Mouse (Mus musculus) left cerebral cortex, postnatal 25 days (tissue): ENCODE results near the gene Mgat5b. TPM values are rescaled to one million over a fixed set of nuclear protein-coding genes. Genes with fewer than 3 reads are reported as not detected.
"Not testable (repeated sequence)": the region's sequence is repeated elsewhere in the genome, so short reads cannot be mapped to it uniquely, and the experiment has no call there.

Source experiments
- DNase-seq, 2 experiments: peaks; one replicate each; pipeline ENCODE4 v3.0.0; 2022; ENCODE audit warnings: low spot score in 2 of 2, mixed read lengths in 1 of 2
- intact Hi-C: fragments of 180-260 bp; cut with DNase I; formaldehyde crosslinking; loops from one replicate; pipeline ENCODE4 v1.15.1; 2025
- total RNA-seq, 2 experiments: library from RNA; stranded (reverse); gene quantifications; 2 replicates each; pipeline ENCODE4 v1.2.3; 2021

Gene Mgat5b
- 10 to 100 TPM; 77.5 to 79.8 TPM for total RNA-seq

GRCm38 (mm10) chr11:116918323-116919185 lies at the start of gene Mgat5b:
Gene Mgat5b (plus strand): TSS chr11:116918863.
- DNase-seq: peak; percentile 87 to 92
- intact Hi-C loops: loop anchor here (1.0 to 10.0 kb wide), 5 partner anchors 76 to 256 kb away; no protein-coding TSS in a partner anchor

- DNase-seq: no peak
- intact Hi-C loops: no loop called here
Observed at GRCm38 (mm10) chr11:116869223-116869622, 49.4 kb upstream of the Mgat5b start.

- intact Hi-C loops: no loop called here
- no peak for DNase-seq
Observed at GRCm38 (mm10) chr11:116869641-116870040, 49.0 kb upstream of the Mgat5b start.

GRCm38 (mm10) chr11:116871538-116871937 lies 47.1 kb upstream of the Mgat5b start:
- intact Hi-C loops: no loop called here
- DNase-seq: no peak

GRCm38 (mm10) chr11:116873987-116874386 lies 44.7 kb upstream of the Mgat5b start:
- DNase-seq: peak; percentile 44 to 84

GRCm38 (mm10) chr11:116878454-116878853 lies 40.2 kb upstream of the Mgat5b start:
- no peak for DNase-seq
- intact Hi-C loops: no loop called here

More at GRCm38 (mm10) chr11:116873987-116874386, 44.7 kb upstream of the Mgat5b start:
- intact Hi-C loops: no loop called here

- intact Hi-C loops: loop anchor here (10.0 kb wide), 1 partner anchor 294 kb away; no protein-coding TSS in a partner anchor
- DNase-seq: peak; percentile 18 to 71
Observed at GRCm38 (mm10) chr11:116880839-116881238, 37.8 kb upstream of the Mgat5b start.

GRCm38 (mm10) chr11:116881440-116881839 lies 37.2 kb upstream of the Mgat5b start:
- DNase-seq: peak; percentile 18 to 69
- intact Hi-C loops: loop anchor here (10.0 kb wide), 1 partner anchor 293 kb away; no protein-coding TSS in a partner anchor

- intact Hi-C loops: loop anchor here (10.0 kb wide), 1 partner anchor 292 kb away; no protein-coding TSS in a partner anchor
- no peak for DNase-seq
Observed at GRCm38 (mm10) chr11:116882446-116882845, 36.2 kb upstream of the Mgat5b start.

GRCm38 (mm10) chr11:116884061-116884460 lies 34.6 kb upstream of the Mgat5b start:
- no peak for DNase-seq
- intact Hi-C loops: loop anchor here (10.0 kb wide), 1 partner anchor 291 kb away; no protein-coding TSS in a partner anchor

GRCm38 (mm10) chr11:116885275-116886151 lies 33.1 kb upstream of the Mgat5b start:
- peak; percentile 82 to 87 for DNase-seq
- intact Hi-C loops: loop anchor here (1.0 to 10.0 kb wide), 3 partner anchors 117 to 289 kb away; no protein-coding TSS in a partner anchor

GRCm38 (mm10) chr11:116887136-116887535 lies 31.5 kb upstream of the Mgat5b start:
- DNase-seq: no peak
- intact Hi-C loops: loop anchor here (5.0 to 10.0 kb wide), 2 partner anchors 115 to 288 kb away; no protein-coding TSS in a partner anchor

- intact Hi-C loops: no loop called here
- DNase-seq: peak; percentile 22 to 51
Observed at GRCm38 (mm10) chr11:116893532-116894442, 24.9 kb upstream of the Mgat5b start.

- intact Hi-C loops: no loop called here
- DNase-seq: no peak
Observed at GRCm38 (mm10) chr11:116895402-116895801, 23.3 kb upstream of the Mgat5b start.

- intact Hi-C loops: no loop called here
- no peak for DNase-seq
Observed at GRCm38 (mm10) chr11:116899247-116899646, 19.4 kb upstream of the Mgat5b start.

- DNase-seq, intact Hi-C loops: not testable (repeated sequence)
Observed at GRCm38 (mm10) chr11:116902588-116902987, 16.1 kb upstream of the Mgat5b start.

- intact Hi-C loops: no loop called here
- no peak for DNase-seq
Observed at GRCm38 (mm10) chr11:116905741-116906456, 12.8 kb upstream of the Mgat5b start.

- intact Hi-C loops: loop anchor here (10.0 kb wide), 1 partner anchor 261 kb away; no protein-coding TSS in a partner anchor
- DNase-seq: no peak
Observed at GRCm38 (mm10) chr11:116913573-116913972, 5.1 kb upstream of the Mgat5b start.
